Mouse (Mus musculus) frontal cortex, postnatal 14 days (tissue): ENCODE measurements around the gene Gm43302.
"Not testable (repeated sequence)": the region's sequence is repeated elsewhere in the genome, so short reads cannot be mapped to it uniquely, and the experiment has no call there.

Source experiments
- DNase-seq, 2 experiments: peaks; one replicate each; pipeline ENCODE4 v3.0.0; 2022; ENCODE audit warnings: low spot score in 2 of 2

The Gm43302 gene

GRCm38 (mm10) chr5:105197915-105198560, 95.5 kb downstream of the Gm43302 start:
- not testable (repeated sequence) for DNase-seq

- not testable (repeated sequence) for DNase-seq
These were observed 97.2 kb downstream of the Gm43302 start for GRCm38 (mm10) chr5:105196308-105196707.

GRCm38 (mm10) chr5:105192536-105192935, 101.0 kb downstream of the Gm43302 start:
- DNase-seq, result not testable (repeated sequence)

GRCm38 (mm10) chr5:105181446-105181845, 112.0 kb downstream of the Gm43302 start:
- no peak for DNase-seq
